ENCODE assay signal across 25 mouse cellular contexts in the genomic region with DNA sequence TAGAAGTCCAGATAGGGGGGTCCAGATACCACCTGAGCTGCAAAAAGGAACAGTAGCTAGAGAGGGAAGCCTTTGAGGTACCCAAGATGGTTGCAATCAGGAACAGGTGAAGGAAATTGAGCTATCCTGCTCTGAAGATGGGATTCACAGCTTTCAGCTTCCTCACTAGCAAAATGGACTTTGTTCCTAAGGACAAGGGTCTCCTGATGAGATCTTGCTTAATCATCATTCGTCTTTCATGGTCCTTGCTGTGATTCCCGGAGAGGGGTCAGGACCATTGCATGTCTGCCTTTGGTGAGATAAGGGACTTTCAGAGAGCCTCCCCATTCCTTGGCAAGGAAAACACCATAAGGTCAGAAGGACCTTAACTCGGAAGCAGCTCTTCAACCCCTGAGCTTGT.
A peak's percentile ranks its signal among the peaks of the same experiment; 100 is the strongest.
DNase-seq lines count a peak whose midpoint lies in the region; ATAC-seq and TF ChIP-seq lines count a peak whose summit lies in the region.
"Had no signal": no experiment of that assay in that cellular context is flagged by ENCODE, and none has a peak within 500 bp of the region (broad histone marks: within the 10 kb centered on the region; RNA-seq: fewer than 3 reads in every experiment).

No protein-coding gene starts in this region.

- H3K9ac ChIP-seq in kidney, embryonic 15.5 days: no peak overlapping the region
- H3K9ac ChIP-seq: embryonic facial prominence, embryonic 13.5 days; embryonic facial prominence, embryonic 15.5 days; forebrain, embryonic 12.5 days had no signal

- no peaks in the 10 kb centered on the region for H3K9me3 ChIP-seq in kidney, embryonic 15.5 days (replicated peaks)
- no peaks in the 10 kb centered on the region for H3K9me3 ChIP-seq in limb, embryonic 10.5 days (replicated peaks)
- H3K9me3 ChIP-seq: embryonic facial prominence, embryonic 13.5 days; embryonic facial prominence, embryonic 15.5 days; forebrain, embryonic 10.5 days; forebrain, embryonic 12.5 days had no signal

- no peaks in the 10 kb centered on the region for H3K36me3 ChIP-seq in kidney, adult 2 months (ENCODE audit: control insufficient read depth, insufficient read depth, low read length)
- H3K36me3 ChIP-seq in kidney, embryonic 15.5 days: no peaks in the 10 kb centered on the region
- no peaks in the 10 kb centered on the region for H3K36me3 ChIP-seq in limb, embryonic 10.5 days
- H3K36me3 ChIP-seq: embryonic facial prominence, embryonic 13.5 days; embryonic facial prominence, embryonic 15.5 days; forebrain, embryonic 10.5 days; forebrain, embryonic 12.5 days; G1E had no signal

- 68% methylated on average over 3 of the region's 3 CpGs for WGBS in kidney, adult 2 months
- WGBS in kidney, embryonic 15.5 days: 82% methylated on average over 3 of the region's 3 CpGs
- 62% methylated on average over 3 of the region's 3 CpGs for WGBS in limb, embryonic 10.5 days

- TF ChIP-seq CTCF in kidney, adult 2 months (conservative IDR thresholded peaks at IDR 0.05; ENCODE audit: insufficient read depth, insufficient read length, low read depth, low read length): no peak

- H3K4me2 ChIP-seq in kidney, embryonic 15.5 days: no peak overlapping the region
- H3K4me2 ChIP-seq: embryonic facial prominence, embryonic 13.5 days; embryonic facial prominence, embryonic 15.5 days; forebrain, embryonic 12.5 days had no signal

- TF ChIP-seq POLR2A in kidney, adult 2 months (IDR thresholded peaks at IDR 0.05; ENCODE audit: low read depth, low read length): no peak

- H3K27ac ChIP-seq in kidney, adult 2 months (ENCODE audit: insufficient read depth, low read depth, low read length): no peak overlapping the region
- H3K27ac ChIP-seq in kidney, embryonic 15.5 days: no peak overlapping the region
- peak overlapping the region; percentile 89; the same call in 1 of the 2 replicates for H3K27ac ChIP-seq in limb, embryonic 10.5 days
- H3K27ac ChIP-seq: embryonic facial prominence, embryonic 13.5 days; embryonic facial prominence, embryonic 15.5 days; forebrain, embryonic 10.5 days; forebrain, embryonic 12.5 days had no signal

- H3K4me3 ChIP-seq in kidney, adult 2 months (ENCODE audit: insufficient read depth, low read depth, low read length): no peak overlapping the region
- no peak overlapping the region for H3K4me3 ChIP-seq in kidney, embryonic 15.5 days (replicated peaks)
- H3K4me3 ChIP-seq in limb, embryonic 10.5 days: no peak overlapping the region
- H3K4me3 ChIP-seq: embryonic facial prominence, embryonic 13.5 days; embryonic facial prominence, embryonic 15.5 days; erythroblast, embryonic 14.5 days; forebrain, embryonic 10.5 days; forebrain, embryonic 12.5 days had no signal

- no peak for ATAC-seq in kidney, embryonic 15.5 days (replicated peaks; ENCODE audit: low FRiP score)
- ATAC-seq: activated CD4-positive, CD25-positive, alpha-beta regulatory T cell, adult 4 months; CD4-positive, CD25-positive, alpha-beta regulatory T cell, adult 4 months; forebrain, embryonic 14.5 days; forebrain, embryonic 16.5 days; Patski had no signal

- no peaks in the 10 kb centered on the region for H3K27me3 ChIP-seq in kidney, adult 2 months (replicated peaks; ENCODE audit: control insufficient read depth, insufficient read depth, low read length)
- H3K27me3 ChIP-seq in kidney, embryonic 15.5 days: no peaks in the 10 kb centered on the region
- H3K27me3 ChIP-seq in limb, embryonic 10.5 days (ENCODE audit: low read depth, poor library complexity, severe bottlenecking): no peaks in the 10 kb centered on the region
- H3K27me3 ChIP-seq: embryonic facial prominence, embryonic 15.5 days; Patski had no signal

- peaks cover 22% of the 10 kb centered on the region for H3K4me1 ChIP-seq in kidney, adult 2 months (ENCODE audit: control insufficient read depth, insufficient read depth, low read length)
- H3K4me1 ChIP-seq in kidney, embryonic 15.5 days: peaks cover 36% of the 10 kb centered on the region
- peaks cover 44% of the 10 kb centered on the region for H3K4me1 ChIP-seq in limb, embryonic 10.5 days

- DNase-seq in heart, adult 11 months: peak; percentile 64
- DNase-seq in heart, adult 18-20 months: no peak
- peak; percentile 52 for DNase-seq in kidney, adult 2 months
- no peak for DNase-seq in limb, embryonic 10.5 days (ENCODE audit: low spot score)
- DNase-seq: adrenal gland, adult 8-10 months; adrenal gland, postnatal 14 days; adrenal gland, postnatal 36 days; B cell, adult 2 months; cerebellum, adult 11-12 months; cerebellum, adult 2 months; cerebellum, adult 9-10 months; cerebellum, postnatal 10 days; cerebellum, postnatal 25 days had no signal

Comparison
In these comparisons a context has a peak if more than half of its experiments do, and no peak if none do; other contexts are left out.
1. DNase-seq: peak in heart, adult 11 months (single experiment) and kidney, adult 2 months (single experiment); none in heart, adult 18-20 months (0 of 2) and limb, embryonic 10.5 days (single experiment).